Mouse (Mus musculus) heart, postnatal 0 days (tissue): ENCODE measurements around the gene Gm10184. TPM values are rescaled to one million over a fixed set of nuclear protein-coding genes. Genes with fewer than 3 reads are reported as not detected.

Experiments
- ATAC-seq: fragments of 200-750 bp; cut with Nextera tagmentation; 2 replicates; pipeline ENCODE4 v1.8.0; 2017; ENCODE audit warnings: low read depth, moderate number of reproducible peaks, moderate library complexity; ENCODE audit not compliant: insufficient read depth
- DNase-seq: peaks from one replicate; pipeline ENCODE4 v3.0.0-alpha.2; 2016; ENCODE audit warnings: low spot score
- H3K27ac ChIP-seq: fragments of 300-500 bp; sonication (generic); 2 replicates; pipeline ENCODE4 v1.5.1; 2014; ENCODE audit warnings: low read depth, mild to moderate bottlenecking
- H3K27me3 ChIP-seq: fragments of 300-500 bp; sonication (generic); 2 replicates; pipeline ENCODE4 v1.6.1; 2014; ENCODE audit warnings: low read length, mixed read lengths; ENCODE audit not compliant: control insufficient read depth, insufficient read depth
- H3K36me3 ChIP-seq: fragments of 300-500 bp; sonication (generic); replicated peaks from 2 replicates; pipeline ENCODE4 v1.6.1; 2014; ENCODE audit warnings: low read length, mixed read lengths; ENCODE audit not compliant: control insufficient read depth, insufficient read depth
- H3K4me1 ChIP-seq: fragments of 300-500 bp; sonication (generic); 2 replicates; pipeline ENCODE4 v1.6.1; 2014; ENCODE audit warnings: antibody characterized with exemption; ENCODE audit not compliant: control insufficient read depth, insufficient read depth
- H3K4me2 ChIP-seq: fragments of 300-500 bp; sonication (generic); 2 replicates; pipeline ENCODE4 v1.6.1; 2014; ENCODE audit warnings: low read depth, mild to moderate bottlenecking, low read length, moderate library complexity
- H3K4me3 ChIP-seq: fragments of 300-500 bp; sonication (generic); 2 replicates; pipeline ENCODE4 v1.5.1; 2014; ENCODE audit warnings: low read depth, low read length
- H3K9ac ChIP-seq: fragments of 300-500 bp; sonication (generic); replicated peaks from 2 replicates; pipeline ENCODE4 v1.6.1; 2014; ENCODE audit warnings: low read depth, low read length, mixed read lengths
- H3K9me3 ChIP-seq: fragments of 300-500 bp; sonication (generic); replicated peaks from 2 replicates; pipeline ENCODE4 v1.6.1; 2016; ENCODE audit warnings: low read length; ENCODE audit not compliant: control insufficient read depth
- CTCF ChIP-seq: IDR thresholded peaks from 2 replicates; pipeline ENCODE4 v1.5.1; 2016; ENCODE audit warnings: antibody characterized with exemption, control low read depth, low read depth
- EP300 ChIP-seq: IDR thresholded peaks from 2 replicates; pipeline ENCODE4 v1.6.1; 2016; ENCODE audit warnings: antibody characterized with exemption, low read depth
- WGBS: fragments of 180-500 bp; shearing (Covaris S2); extraction: QIAGEN DNeasy Blood & Tissue Kit; methylation state at CpG from one replicate; pipeline ENCODE4 v1.1.7; 2014; 5-methylcytosine and 5-hydroxymethylcytosine counted together
- polyA plus RNA-seq: library from polyadenylated mRNA; unstranded; fragments of >200 nt; fragmentation: Nextera tagmentation; extraction: Ambion mirVana; gene quantifications from 2 replicates; pipeline ENCODE4 v1.2.1, GENCODE M21; 2015
- total RNA-seq: library from RNA; depleted of rRNA; stranded (reverse); fragments of >200 nt; gene quantifications from 2 replicates; pipeline ENCODE4 v1.2.3, GENCODE M21; 2014; ENCODE audit warnings: low replicate concordance

Gene Gm10184
- total and polyA plus RNA-seq, 2 experiments from 2014 or later: 5.1 to 22.7 TPM

- ATAC-seq (no peak), DNase-seq (no peak)
- Histone ChIP-seq H3K4me2 (no peak overlapping the region), H3K4me1 (no peaks in the 10 kb centered on the region), H3K36me3 (no peaks in the 10 kb centered on the region), H3K9me3 (no peaks in the 10 kb centered on the region), H3K4me3 (no peak overlapping the region), H3K27me3 (no peaks in the 10 kb centered on the region), H3K9ac (no peak overlapping the region), H3K27ac (no peak overlapping the region)
- WGBS: 61% methylated on average over 3 of the region's 3 CpGs
- TF ChIP-seq EP300: no peak
- no peak for TF ChIP-seq CTCF
Observed at GRCm38 (mm10) chr17:89899813-89900212, 10.4 kb downstream of the Gm10184 start.

- ATAC-seq: no peak
- TF ChIP-seq EP300 (no peak), CTCF (no peak)
Observed at GRCm38 (mm10) chr17:89864996-89865395, 45.3 kb downstream of the Gm10184 start.

More at GRCm38 (mm10) chr17:89864996-89865395, 45.3 kb downstream of the Gm10184 start:
- H3K27me3 ChIP-seq: no peaks in the 10 kb centered on the region
- H3K4me1 ChIP-seq: no peaks in the 10 kb centered on the region
- H3K27ac ChIP-seq: no peak overlapping the region
- H3K4me2 ChIP-seq: no peak overlapping the region
- no peaks in the 10 kb centered on the region for H3K9me3 ChIP-seq
- H3K36me3 ChIP-seq: no peaks in the 10 kb centered on the region
- H3K4me3 ChIP-seq: no peak overlapping the region
- H3K9ac ChIP-seq: no peak overlapping the region
- DNase-seq: no peak
- WGBS: 74% methylated on average over 3 of the region's 3 CpGs
